Mouse (Mus musculus): ENCODE results near the gene Bmp3. TPM values are rescaled to one million over a fixed set of nuclear protein-coding genes. Genes with fewer than 3 reads are reported as not detected.

Gene Bmp3
- polyA plus RNA-seq, 1 experiment from 2014 or later = 2.7 TPM

- no peak overlapping the region for H3K9ac ChIP-seq
Observed at GRCm38 (mm10) chr5:98921608-98922007, 67.4 kb downstream of the Bmp3 start.

GRCm38 (mm10) chr5:98922921-98923320 lies 68.7 kb downstream of the Bmp3 start:
- 0 out of 2 replicates have a peak, but pooled peaks cover 2% of the 10 kb centered on the region for H3K4me1 ChIP-seq
- no peak overlapping the region for H3K4me2 ChIP-seq (replicated peaks)
- H3K36me3 ChIP-seq = no peaks in the 10 kb centered on the region
- 91% methylated on average over 3 of the region's 3 CpGs for WGBS
- H3K4me3 ChIP-seq = no peak overlapping the region
- no peaks in the 10 kb centered on the region for H3K27me3 ChIP-seq
- no peak for ATAC-seq (ENCODE audit: low FRiP score)
- H3K27ac ChIP-seq = no peak overlapping the region
- H3K9me3 ChIP-seq (replicated peaks) = no peaks in the 10 kb centered on the region
- H3K9ac ChIP-seq = no peak overlapping the region

More at GRCm38 (mm10) chr5:98921608-98922007, 67.4 kb downstream of the Bmp3 start:
- Histone ChIP-seq H3K4me3 (no peak overlapping the region), H3K4me2 (replicated peaks) (no peak overlapping the region), H3K27me3 (no peaks in the 10 kb centered on the region), H3K27ac (no peak overlapping the region), H3K9me3 (replicated peaks) (no peaks in the 10 kb centered on the region), H3K4me1 (0 out of 2 replicates have a peak, but pooled peaks cover 2% of the 10 kb centered on the region), H3K36me3 (no peaks in the 10 kb centered on the region)
- 68% methylated on average over 1 of the region's 1 CpGs for WGBS
- no peak for ATAC-seq (ENCODE audit: low FRiP score)

Other genes with a start within 250 kb of the Bmp3 start
- 2.8 TPM in 2 replicates for gene Prkg2, start 182.9 kb downstream of the Bmp3 start, polyA plus RNA-seq (2016; fragmentation: Nextera tagmentation; extraction: Ambion mirVana)